Mouse (Mus musculus): ENCODE measurements around the gene Fopnl. TPM values are rescaled to one million over a fixed set of nuclear protein-coding genes. Genes with fewer than 3 reads are reported as not detected.

The Fopnl gene
- polyA plus RNA-seq, 1 experiment from 2014 or later = 154 TPM

DNA sequence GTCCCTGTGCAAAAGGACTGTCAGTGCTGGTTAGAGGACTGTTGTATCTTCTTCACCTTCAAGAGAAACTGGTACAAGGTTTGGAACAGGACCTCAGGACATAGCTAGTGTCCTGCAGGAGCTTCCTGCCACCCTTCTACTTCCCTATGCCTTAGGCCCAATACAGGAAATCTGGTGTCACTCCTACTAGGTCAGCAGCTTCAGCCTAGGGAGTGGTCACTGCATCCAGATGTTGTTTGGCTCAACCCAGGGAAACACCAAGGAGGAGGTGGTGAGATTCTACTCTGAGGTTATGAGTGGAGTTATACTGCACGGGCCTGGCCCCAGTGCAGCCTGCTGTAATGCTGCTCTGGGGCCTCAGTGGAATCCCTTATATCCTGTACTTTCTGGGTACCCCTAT lies 41.3 kb upstream of the Fopnl start:
- Histone ChIP-seq H3K27me3 (ENCODE audit: control insufficient read depth, insufficient read depth, low read length) (no peaks in the 10 kb centered on the region), H3K4me1 (ENCODE audit: control insufficient read depth, insufficient read depth, low read length) (peaks cover 6% of the 10 kb centered on the region; the same call in 1 of the 2 replicates), H3K9ac (ENCODE audit: low read length) (no peak overlapping the region), H3K9me3 (ENCODE audit: control insufficient read depth, low read length) (no peaks in the 10 kb centered on the region), H3K4me2 (ENCODE audit: low read depth) (no peak overlapping the region), H3K4me3 (ENCODE audit: low read depth, low read length) (no peak overlapping the region), H3K36me3 (ENCODE audit: control insufficient read depth, insufficient read depth, low read length) (no peaks in the 10 kb centered on the region), H3K27ac (ENCODE audit: low read depth, low read length) (no peak overlapping the region)
- ATAC-seq (ENCODE audit: insufficient read depth, low FRiP score, low TSS enrichment) (no peak), DNase-seq (ENCODE audit: low spot score) (no peak)
- WGBS = 63% methylated on average over 1 of the region's 1 CpGs

DNA sequence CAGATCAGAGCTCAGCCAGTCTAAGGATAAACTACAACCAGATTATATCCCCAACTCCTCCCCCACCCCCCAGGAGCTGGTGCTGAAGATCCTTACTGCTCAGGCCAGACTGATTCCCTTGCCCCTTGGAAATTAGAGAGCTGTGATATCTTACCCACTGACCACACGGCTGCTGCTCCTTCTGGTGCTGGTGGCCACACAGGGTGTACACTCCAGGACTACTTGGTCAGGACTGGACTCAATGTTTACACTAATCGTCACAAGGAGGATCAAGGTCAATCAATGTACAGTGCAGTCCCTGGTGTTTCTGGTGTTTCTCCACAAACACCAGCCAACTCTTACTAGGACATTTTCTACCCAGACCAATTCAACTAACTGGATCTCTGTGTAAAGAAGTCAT lies 40.7 kb upstream of the Fopnl start:
- DNase-seq (ENCODE audit: low spot score) (no peak), ATAC-seq (ENCODE audit: insufficient read depth, low FRiP score, low TSS enrichment) (no peak)
- WGBS = 84% methylated on average over 2 of the region's 2 CpGs
- H3K4me3 ChIP-seq (ENCODE audit: low read depth, low read length) = no peak overlapping the region
- H3K4me1 ChIP-seq (ENCODE audit: control insufficient read depth, insufficient read depth, low read length) = peaks cover 6% of the 10 kb centered on the region; the same call in 1 of the 2 replicates
- H3K36me3 ChIP-seq (ENCODE audit: control insufficient read depth, insufficient read depth, low read length) = no peaks in the 10 kb centered on the region
- no peaks in the 10 kb centered on the region for H3K9me3 ChIP-seq (ENCODE audit: control insufficient read depth, low read length)
- no peaks in the 10 kb centered on the region for H3K27me3 ChIP-seq (ENCODE audit: control insufficient read depth, insufficient read depth, low read length)
- H3K9ac ChIP-seq (ENCODE audit: low read length) = no peak overlapping the region
- H3K4me2 ChIP-seq (ENCODE audit: low read depth) = no peak overlapping the region
- H3K27ac ChIP-seq (ENCODE audit: low read depth, low read length) = no peak overlapping the region

DNA sequence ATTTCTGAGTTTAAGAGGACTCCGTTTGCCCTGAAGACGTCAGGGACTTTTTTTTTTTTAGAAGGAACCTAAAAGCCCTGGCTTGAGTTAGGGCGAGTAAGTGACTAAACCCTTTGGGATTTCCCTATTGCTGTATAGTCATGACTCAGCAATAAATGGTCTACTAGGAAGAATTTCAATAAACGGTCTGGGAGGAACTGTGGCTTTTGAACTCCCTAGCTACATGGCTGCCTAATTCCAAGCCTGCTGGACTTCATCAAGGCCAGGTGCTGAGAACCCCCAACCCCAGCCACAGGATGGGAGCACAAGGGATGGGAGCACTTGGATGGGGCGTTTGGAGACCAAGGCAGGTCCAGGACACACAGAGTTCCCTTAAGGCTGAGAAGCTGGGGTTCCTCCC lies 35.5 kb upstream of the Fopnl start:
- ATAC-seq (ENCODE audit: insufficient read depth, low FRiP score, low TSS enrichment) = no peak
- H3K36me3 ChIP-seq (ENCODE audit: control insufficient read depth, insufficient read depth, low read length) = no peaks in the 10 kb centered on the region
- DNase-seq (ENCODE audit: low spot score) = no peak
- H3K9ac ChIP-seq (ENCODE audit: low read length) = no peak overlapping the region
- no peak overlapping the region for H3K27ac ChIP-seq (ENCODE audit: low read depth, low read length)
- 76% methylated on average over 5 of the region's 5 CpGs for WGBS
- no peak overlapping the region for H3K4me3 ChIP-seq (ENCODE audit: low read depth, low read length)
- no peaks in the 10 kb centered on the region for H3K27me3 ChIP-seq (ENCODE audit: control insufficient read depth, insufficient read depth, low read length)
- H3K4me2 ChIP-seq (ENCODE audit: low read depth) = no peak overlapping the region
- H3K4me1 ChIP-seq (ENCODE audit: control insufficient read depth, insufficient read depth, low read length) = no peaks in the 10 kb centered on the region
- H3K9me3 ChIP-seq (ENCODE audit: control insufficient read depth, low read length) = no peaks in the 10 kb centered on the region

DNA sequence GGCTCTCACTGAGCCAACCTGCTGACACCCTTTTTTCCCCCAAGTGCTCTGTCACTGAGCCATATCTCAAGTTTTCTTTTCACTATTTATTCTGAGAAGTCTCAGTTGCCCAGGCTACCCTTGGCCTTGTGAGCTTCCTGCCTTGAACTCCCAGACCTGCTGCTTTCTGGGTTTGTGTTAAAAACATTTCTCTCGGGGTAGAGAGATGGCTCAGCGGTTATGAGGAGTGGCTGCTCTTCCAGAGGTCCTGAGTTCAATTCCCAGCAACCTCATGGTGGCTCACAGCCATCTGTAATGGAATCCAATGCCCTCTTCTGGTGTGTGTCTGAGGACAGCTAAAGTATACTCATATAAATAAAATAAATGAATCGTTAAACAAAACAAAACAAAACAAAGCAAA lies 35.0 kb upstream of the Fopnl start:
- Histone ChIP-seq H3K36me3 (ENCODE audit: control insufficient read depth, insufficient read depth, low read length) (no peaks in the 10 kb centered on the region), H3K4me2 (ENCODE audit: low read depth) (no peak overlapping the region), H3K27me3 (ENCODE audit: control insufficient read depth, insufficient read depth, low read length) (no peaks in the 10 kb centered on the region), H3K9ac (ENCODE audit: low read length) (no peak overlapping the region), H3K4me1 (ENCODE audit: control insufficient read depth, insufficient read depth, low read length) (no peaks in the 10 kb centered on the region), H3K27ac (ENCODE audit: low read depth, low read length) (no peak overlapping the region), H3K4me3 (ENCODE audit: low read depth, low read length) (no peak overlapping the region), H3K9me3 (ENCODE audit: control insufficient read depth, low read length) (no peaks in the 10 kb centered on the region)
- ATAC-seq (ENCODE audit: insufficient read depth, low FRiP score, low TSS enrichment) (no peak), DNase-seq (ENCODE audit: low spot score) (no peak)
- WGBS = 80% methylated on average over 3 of the region's 3 CpGs

DNA sequence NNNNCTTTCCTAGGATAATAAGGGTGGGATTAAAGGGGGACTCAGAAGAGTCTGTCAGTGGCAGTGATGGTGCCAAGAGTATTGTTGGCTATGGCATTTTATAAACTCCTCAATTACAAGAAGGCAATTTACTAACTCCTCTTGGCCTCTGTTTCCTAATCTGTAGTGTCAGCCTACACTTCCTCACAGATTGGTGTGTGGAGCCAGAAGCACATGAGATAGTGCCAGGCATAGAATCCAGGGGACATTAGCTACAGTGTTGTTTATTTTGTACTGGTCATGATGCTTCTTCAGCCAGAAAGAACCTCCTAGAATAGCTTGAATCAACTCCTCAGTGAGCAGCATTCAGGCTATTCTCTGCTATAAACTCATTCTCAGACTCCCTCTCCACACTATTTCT lies 34.4 kb upstream of the Fopnl start:
- no peak overlapping the region for H3K27ac ChIP-seq (ENCODE audit: low read depth, low read length)
- H3K4me2 ChIP-seq (ENCODE audit: low read depth) = no peak overlapping the region
- DNase-seq (ENCODE audit: low spot score) (no peak), ATAC-seq (ENCODE audit: insufficient read depth, low FRiP score, low TSS enrichment) (no peak)
- H3K9me3 ChIP-seq (ENCODE audit: control insufficient read depth, low read length) = no peaks in the 10 kb centered on the region
- no peak overlapping the region for H3K9ac ChIP-seq (ENCODE audit: low read length)
- no peaks in the 10 kb centered on the region for H3K4me1 ChIP-seq (ENCODE audit: control insufficient read depth, insufficient read depth, low read length)
- no peak overlapping the region for H3K4me3 ChIP-seq (ENCODE audit: low read depth, low read length)
- no peaks in the 10 kb centered on the region for H3K27me3 ChIP-seq (ENCODE audit: control insufficient read depth, insufficient read depth, low read length)
- no peaks in the 10 kb centered on the region for H3K36me3 ChIP-seq (ENCODE audit: control insufficient read depth, insufficient read depth, low read length)

DNA sequence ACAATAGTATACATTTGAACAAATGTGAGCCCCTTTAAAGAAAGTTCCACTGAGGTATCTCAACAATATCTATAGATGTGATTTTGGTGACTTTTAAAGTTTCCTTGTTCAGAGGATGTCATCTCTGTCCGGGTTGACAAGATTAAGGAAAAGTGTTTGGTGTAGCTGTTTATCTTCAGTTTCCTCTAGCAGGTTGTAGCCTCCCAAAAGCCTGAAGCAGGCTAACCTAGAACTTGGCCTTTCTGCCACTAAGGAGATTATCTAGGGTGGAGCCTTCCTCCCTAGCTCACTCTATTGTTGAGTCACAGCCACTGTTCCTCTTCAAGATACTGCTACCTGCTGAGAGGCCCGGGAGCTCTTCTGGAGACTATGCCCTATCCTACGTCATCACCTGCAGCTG lies 27.8 kb upstream of the Fopnl start:
- Histone ChIP-seq H3K4me3 (ENCODE audit: low read depth, low read length) (no peak overlapping the region), H3K9me3 (ENCODE audit: control insufficient read depth, low read length) (no peaks in the 10 kb centered on the region), H3K27ac (ENCODE audit: low read depth, low read length) (no peak overlapping the region), H3K36me3 (ENCODE audit: control insufficient read depth, insufficient read depth, low read length) (no peaks in the 10 kb centered on the region), H3K4me1 (ENCODE audit: control insufficient read depth, insufficient read depth, low read length) (no peaks in the 10 kb centered on the region), H3K27me3 (ENCODE audit: control insufficient read depth, insufficient read depth, low read length) (no peaks in the 10 kb centered on the region), H3K9ac (ENCODE audit: low read length) (no peak overlapping the region), H3K4me2 (ENCODE audit: low read depth) (no peak overlapping the region)
- 68% methylated on average over 3 of the region's 3 CpGs for WGBS
- ATAC-seq (ENCODE audit: insufficient read depth, low FRiP score, low TSS enrichment) = no peak
- DNase-seq (ENCODE audit: low spot score) = no peak

DNA sequence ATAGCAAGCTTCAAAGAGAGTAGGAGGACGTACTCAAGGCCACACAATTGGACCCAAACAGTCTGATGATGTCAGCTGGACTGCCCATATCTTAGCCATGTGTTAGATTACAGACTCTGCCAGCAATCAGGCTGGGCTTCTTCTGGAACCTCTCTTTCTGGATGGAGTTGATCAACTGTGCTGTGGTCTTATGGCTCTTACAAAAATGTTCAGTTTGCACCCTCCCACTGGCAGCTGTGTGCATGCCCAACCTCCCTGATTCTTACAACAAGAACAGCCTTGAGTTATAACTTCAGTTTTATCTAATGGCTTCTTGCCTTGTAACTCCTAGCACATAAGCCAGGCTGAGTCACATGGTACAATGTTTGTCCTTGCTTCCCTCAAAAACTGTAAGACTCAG lies 11.0 kb upstream of the Fopnl start:
- Histone ChIP-seq H3K27me3 (ENCODE audit: control insufficient read depth, insufficient read depth, low read length) (no peaks in the 10 kb centered on the region), H3K36me3 (ENCODE audit: control insufficient read depth, insufficient read depth, low read length) (no peaks in the 10 kb centered on the region), H3K4me2 (ENCODE audit: low read depth) (no peak overlapping the region), H3K27ac (ENCODE audit: low read depth, low read length) (no peak overlapping the region), H3K9ac (ENCODE audit: low read length) (no peak overlapping the region), H3K4me1 (ENCODE audit: control insufficient read depth, insufficient read depth, low read length) (no peaks in the 10 kb centered on the region), H3K9me3 (ENCODE audit: control insufficient read depth, low read length) (no peaks in the 10 kb centered on the region), H3K4me3 (ENCODE audit: low read depth, low read length) (no peak overlapping the region)
- DNase-seq (ENCODE audit: low spot score) (no peak), ATAC-seq (ENCODE audit: insufficient read depth, low FRiP score, low TSS enrichment) (no peak)
- 65% methylated on average over 1 of the region's 1 CpGs for WGBS

DNA sequence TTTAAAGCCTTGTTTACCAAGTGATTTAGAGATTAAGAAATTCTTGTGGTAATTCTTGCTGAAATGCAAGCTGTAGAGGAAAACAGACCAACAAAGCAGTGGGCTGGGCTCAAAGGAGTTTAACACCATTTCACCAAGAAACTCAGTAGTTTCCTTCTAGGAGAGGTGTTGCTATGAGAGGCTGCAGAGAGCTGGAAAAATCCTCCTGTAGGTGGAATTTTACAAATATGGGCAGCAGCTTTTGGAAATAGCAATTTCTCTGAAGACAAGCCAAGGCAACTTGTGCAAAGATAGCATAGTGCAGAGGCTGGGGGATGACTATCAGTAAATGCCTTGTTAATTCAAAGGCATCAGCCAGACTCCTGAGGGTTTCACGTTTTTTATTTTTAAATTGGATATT lies 3.3 kb upstream of the Fopnl start:
- Histone ChIP-seq H3K9me3 (ENCODE audit: control insufficient read depth, low read length) (no peaks in the 10 kb centered on the region), H3K36me3 (ENCODE audit: control insufficient read depth, insufficient read depth, low read length) (no peaks in the 10 kb centered on the region), H3K4me3 (ENCODE audit: low read depth, low read length) (no peak overlapping the region), H3K4me1 (ENCODE audit: control insufficient read depth, insufficient read depth, low read length) (peaks cover 9% of the 10 kb centered on the region; the same call in 1 of the 2 replicates), H3K27ac (ENCODE audit: low read depth, low read length) (no peak overlapping the region), H3K4me2 (ENCODE audit: low read depth) (no peak overlapping the region), H3K9ac (ENCODE audit: low read length) (no peak overlapping the region), H3K27me3 (ENCODE audit: control insufficient read depth, insufficient read depth, low read length) (no peaks in the 10 kb centered on the region)
- no peak for DNase-seq (ENCODE audit: low spot score)
- WGBS = 66% methylated on average over 1 of the region's 1 CpGs
- ATAC-seq (ENCODE audit: insufficient read depth, low FRiP score, low TSS enrichment) = no peak

DNA sequence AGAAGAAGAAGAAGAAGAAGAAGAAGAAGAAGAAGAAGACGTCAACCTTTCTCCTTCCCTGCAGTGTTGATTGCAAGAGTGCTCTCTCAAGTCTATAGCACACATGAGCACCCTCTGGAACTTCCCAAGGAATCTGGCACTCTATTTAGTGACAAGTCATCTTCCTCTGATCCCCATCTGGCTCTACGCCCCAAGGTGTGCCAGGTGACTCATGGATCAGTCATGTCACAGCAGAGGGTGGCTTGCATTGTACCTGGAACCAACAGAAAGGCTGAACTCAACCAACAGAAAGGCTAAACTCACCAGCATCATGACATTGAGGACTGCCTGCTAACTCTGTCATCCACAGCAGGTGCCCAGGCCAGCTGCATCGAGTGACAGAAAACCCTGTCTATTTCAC lies 2.5 kb upstream of the Fopnl start:
- no peaks in the 10 kb centered on the region for H3K36me3 ChIP-seq (ENCODE audit: control insufficient read depth, insufficient read depth, low read length)
- WGBS = 92% methylated on average over 3 of the region's 3 CpGs
- H3K9ac ChIP-seq (ENCODE audit: low read length) = no peak overlapping the region
- no peaks in the 10 kb centered on the region for H3K27me3 ChIP-seq (ENCODE audit: control insufficient read depth, insufficient read depth, low read length)
- no peak overlapping the region for H3K4me3 ChIP-seq (ENCODE audit: low read depth, low read length)
- H3K27ac ChIP-seq (ENCODE audit: low read depth, low read length) = no peak overlapping the region
- ATAC-seq (ENCODE audit: insufficient read depth, low FRiP score, low TSS enrichment) = no peak
- H3K4me2 ChIP-seq (ENCODE audit: low read depth) = no peak overlapping the region
- DNase-seq (ENCODE audit: low spot score) = no peak
- no peaks in the 10 kb centered on the region for H3K9me3 ChIP-seq (ENCODE audit: control insufficient read depth, low read length)
- H3K4me1 ChIP-seq (ENCODE audit: control insufficient read depth, insufficient read depth, low read length) = peaks cover 9% of the 10 kb centered on the region; the same call in 1 of the 2 replicates

Measured in neural tube, embryonic 11.5 days (tissue).